Mouse (Mus musculus) ES-Bruce4 (cell line): Measurements from ENCODE around the gene Lcmt1.

ENCODE experiments used
- CTCF ChIP-seq: IDR thresholded peaks from one replicate; pipeline ENCODE4 v1.8.1; 2011; ENCODE audit warnings: low read depth, low read length
- POLR2A ChIP-seq: IDR thresholded peaks from one replicate; pipeline ENCODE4 v1.8.1; 2011; ENCODE audit warnings: low read length; ENCODE audit not compliant: insufficient read depth

DNA sequence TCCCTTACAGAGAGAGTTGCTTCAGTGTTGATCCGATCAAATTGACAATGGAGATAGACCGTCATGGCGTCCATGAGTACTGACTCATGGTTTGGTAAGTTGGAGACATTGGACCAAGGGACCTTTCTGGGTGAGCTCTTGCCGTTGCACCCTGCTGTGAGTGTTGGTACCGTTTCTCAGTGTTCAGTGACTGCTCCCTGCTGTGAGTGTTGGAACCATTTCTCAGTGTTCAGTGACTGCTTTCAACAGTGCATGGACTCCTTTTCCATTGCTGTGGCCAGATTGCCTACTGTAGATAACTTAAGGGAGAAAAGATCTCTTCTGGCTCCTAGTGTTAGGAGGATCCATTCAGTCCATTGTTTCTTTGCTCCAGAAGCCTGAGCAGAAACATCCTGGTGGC is 27.3 kb downstream of the Lcmt1 start:
- TF ChIP-seq POLR2A: no peak
- TF ChIP-seq CTCF: no peak
